8 mouse cellular contexts compared by ENCODE assay signal in genomic region chr5:113132635-113133041, GRCm38 (mm10). TPM values are rescaled to one million over a fixed set of nuclear protein-coding genes. Genes with fewer than 3 reads are reported as not detected.
DNase-seq lines count a peak whose midpoint lies in the region; ATAC-seq and TF ChIP-seq lines count a peak whose summit lies in the region.

No protein-coding gene starts in this region.

- H3K27me3 ChIP-seq in forebrain, embryonic 16.5 days (replicated peaks; ENCODE audit: control insufficient read depth, insufficient read depth, low read length) = no peaks in the 10 kb centered on the region
- no peaks in the 10 kb centered on the region for H3K27me3 ChIP-seq in hindbrain, postnatal 0 days (ENCODE audit: insufficient read depth, low read length)
- H3K27me3 ChIP-seq in liver, embryonic 15.5 days = peaks cover 13% of the 10 kb centered on the region
- H3K27me3 ChIP-seq in neural tube, embryonic 12.5 days (replicated peaks) = peaks cover 14% of the 10 kb centered on the region

- peak overlapping the region; percentile 36 for H3K9ac ChIP-seq in forebrain, embryonic 16.5 days (replicated peaks; ENCODE audit: low read depth, low read length)
- no peak overlapping the region for H3K9ac ChIP-seq in hindbrain, postnatal 0 days (replicated peaks; ENCODE audit: low read length)
- no peak overlapping the region for H3K9ac ChIP-seq in liver, embryonic 15.5 days
- no peak overlapping the region for H3K9ac ChIP-seq in neural tube, embryonic 12.5 days

- no peaks in the 10 kb centered on the region for H3K36me3 ChIP-seq in forebrain, embryonic 16.5 days (ENCODE audit: control insufficient read depth, insufficient read depth)
- no peaks in the 10 kb centered on the region for H3K36me3 ChIP-seq in hindbrain, postnatal 0 days (ENCODE audit: insufficient read depth, low read length)
- no peaks in the 10 kb centered on the region for H3K36me3 ChIP-seq in liver, embryonic 15.5 days (replicated peaks)
- H3K36me3 ChIP-seq in neural tube, embryonic 12.5 days = no peaks in the 10 kb centered on the region

- TF ChIP-seq POLR2A in bone marrow macrophage, adult 2 months (IDR thresholded peaks at IDR 0.05; ENCODE audit: borderline replicate concordance, low read depth, low read length) = no peak

- intact Hi-C loops in left cerebral cortex, postnatal 25 days (cut with DNase I) = no loop called here

- peaks cover 39% of the 10 kb centered on the region for H3K4me1 ChIP-seq in bone marrow macrophage, adult 2 months (ENCODE audit: control insufficient read depth, insufficient read depth, low read length)
- peaks cover 15% of the 10 kb centered on the region for H3K4me1 ChIP-seq in forebrain, embryonic 16.5 days (replicated peaks; ENCODE audit: control insufficient read depth, insufficient read depth, low read length)
- no peaks in the 10 kb centered on the region for H3K4me1 ChIP-seq in hindbrain, postnatal 0 days (ENCODE audit: insufficient read depth, low read length)
- peaks cover 38% of the 10 kb centered on the region for H3K4me1 ChIP-seq in liver, embryonic 15.5 days (replicated peaks)
- H3K4me1 ChIP-seq in neural tube, embryonic 12.5 days = peaks cover 30% of the 10 kb centered on the region

- no peak for ATAC-seq in forebrain, embryonic 16.5 days
- ATAC-seq in hindbrain, postnatal 0 days = 0 out of 2 replicates have a peak, but pooled peaks have one; percentile 28
- ATAC-seq in liver, embryonic 15.5 days (ENCODE audit: insufficient read depth) = no peak
- peak; percentile 2; the same call in 1 of the 2 replicates for ATAC-seq in neural tube, embryonic 12.5 days (ENCODE audit: low FRiP score, low read depth)

- WGBS in forebrain, embryonic 16.5 days = 21% methylated on average over 13 of the region's 13 CpGs
- 25% methylated on average over 13 of the region's 13 CpGs for WGBS in hindbrain, postnatal 0 days
- 30% methylated on average over 13 of the region's 13 CpGs for WGBS in liver, embryonic 15.5 days (ENCODE audit: insufficient replicate concordance)
- WGBS in neural tube, embryonic 12.5 days = 43% methylated on average over 13 of the region's 13 CpGs

- no peak overlapping the region for H3K4me3 ChIP-seq in bone marrow macrophage, adult 2 months (ENCODE audit: insufficient read depth, low read length)
- no peak overlapping the region for H3K4me3 ChIP-seq in forebrain, embryonic 16.5 days (replicated peaks; ENCODE audit: low read length)
- H3K4me3 ChIP-seq in hindbrain, postnatal 0 days (ENCODE audit: low read length) = no peak overlapping the region
- H3K4me3 ChIP-seq in liver, embryonic 15.5 days (replicated peaks) = no peak overlapping the region
- no peak overlapping the region for H3K4me3 ChIP-seq in neural tube, embryonic 12.5 days

- DNase-seq in hindbrain, postnatal 0 days (ENCODE audit: low spot score) = no peak
- DNase-seq in left cerebral cortex, postnatal 25 days (ENCODE audit: low spot score in 2 of 2) = no peak
- no peak for DNase-seq in cerebellum, postnatal 14 days
- no peak for DNase-seq in urinary bladder, postnatal 4 days (ENCODE audit: low spot score in 2 of 2)

- TF ChIP-seq CTCF in bone marrow macrophage, adult 2 months (IDR thresholded peaks at IDR 0.05; ENCODE audit: low read depth, low read length) = no peak
- TF ChIP-seq CTCF in hindbrain, postnatal 0 days (IDR thresholded peaks at IDR 0.05; ENCODE audit: low read depth) = no peak

- H3K4me2 ChIP-seq in forebrain, embryonic 16.5 days (ENCODE audit: low read length) = no peak overlapping the region
- no peak overlapping the region for H3K4me2 ChIP-seq in hindbrain, postnatal 0 days (ENCODE audit: low read depth, low read length)
- no peak overlapping the region for H3K4me2 ChIP-seq in liver, embryonic 15.5 days
- no peak overlapping the region for H3K4me2 ChIP-seq in neural tube, embryonic 12.5 days (replicated peaks)

- H3K27ac ChIP-seq in bone marrow macrophage, adult 2 months (ENCODE audit: insufficient read depth, low read depth, low read length) = peak overlapping the region; percentile 95
- H3K27ac ChIP-seq in forebrain, embryonic 16.5 days (ENCODE audit: low read length) = peak overlapping the region; percentile 75
- peak overlapping the region; percentile 60 for H3K27ac ChIP-seq in hindbrain, postnatal 0 days
- H3K27ac ChIP-seq in liver, embryonic 15.5 days (replicated peaks) = peak overlapping the region; percentile 64; the same call in 1 of the 2 replicates
- peak overlapping the region; percentile 74 for H3K27ac ChIP-seq in neural tube, embryonic 12.5 days

- no peaks in the 10 kb centered on the region for H3K9me3 ChIP-seq in forebrain, embryonic 16.5 days (ENCODE audit: control insufficient read depth, low read length)
- H3K9me3 ChIP-seq in hindbrain, postnatal 0 days (ENCODE audit: low read length) = no peaks in the 10 kb centered on the region
- H3K9me3 ChIP-seq in liver, embryonic 15.5 days (replicated peaks) = no peaks in the 10 kb centered on the region
- no peaks in the 10 kb centered on the region for H3K9me3 ChIP-seq in neural tube, embryonic 12.5 days

RNA-seq across cellular contexts. Expression of gene Crybb3, which starts 51.3 kb away (rescaled TPM):
- not detected in 2 replicates for polyA plus RNA-seq in bone marrow macrophage, adult 2 months (2012; ENCODE audit: insufficient read depth, insufficient read length, missing spikeins)
- 0.56 and 0.94 TPM in 2 replicates for polyA plus RNA-seq in forebrain, embryonic 16.5 days (2015; fragmentation: Nextera tagmentation; extraction: Ambion mirVana)
- total RNA-seq in hindbrain, postnatal 0 days (2014; rRNA removed) = 1.6 and 5.3 TPM in 2 replicates
- polyA plus RNA-seq in hindbrain, postnatal 0 days (2015; fragmentation: Nextera tagmentation; extraction: Ambion mirVana) = 2.3 and 2.6 TPM in 2 replicates
- 0.18 TPM in 1 of 2 replicates, not detected in the other for polyA plus RNA-seq in liver, embryonic 15.5 days (2015; fragmentation: Nextera tagmentation; extraction: Ambion mirVana)
- polyA plus RNA-seq in neural tube, embryonic 12.5 days (2016; fragmentation: Nextera tagmentation; extraction: Ambion mirVana) = 0.32 and 0.42 TPM in 2 replicates
- 1 to 10 TPM in 1 of 2 experiments, under 1 TPM in 1; 0.69 to 1.7 TPM for total RNA-seq in left cerebral cortex, postnatal 25 days (2021)

Comparison
In these comparisons a context has a peak if more than half of its experiments do, and no peak if none do; other contexts are left out.
1. ATAC-seq: peak in hindbrain, postnatal 0 days (single experiment) and neural tube, embryonic 12.5 days (single experiment); none in forebrain, embryonic 16.5 days (single experiment) and liver, embryonic 15.5 days (single experiment).
2. Peak in every context shown above with its lines, with median percentiles within 50 percentile points of each other: H3K27ac ChIP-seq.